Mouse (Mus musculus) liver, embryonic 13.5 days (tissue): Measurements from ENCODE around the gene Setd3. TPM values are rescaled to one million over a fixed set of nuclear protein-coding genes. Genes with fewer than 3 reads are reported as not detected.

Experiments used
- ATAC-seq: fragments of 200-750 bp; cut with Nextera tagmentation; 2 replicates; pipeline ENCODE4 v1.8.0; 2017; ENCODE audit warnings: low read depth, mild to moderate bottlenecking, moderate number of reproducible peaks, moderate library complexity
- DNase-seq: peaks from one replicate; pipeline ENCODE4 v3.0.0; 2022
- H3K27ac ChIP-seq: fragments of 300-500 bp; sonication (generic); 2 replicates; pipeline ENCODE4 v1.5.1; 2015; ENCODE audit warnings: moderate library complexity, mild to moderate bottlenecking, inconsistent platforms
- H3K27me3 ChIP-seq: fragments of 300-500 bp; sonication (generic); 2 replicates; pipeline ENCODE4 v1.6.1; 2015; ENCODE audit warnings: mild to moderate bottlenecking, inconsistent platforms
- H3K36me3 ChIP-seq: fragments of 300-500 bp; sonication (generic); 2 replicates; pipeline ENCODE4 v1.6.1; 2015; ENCODE audit warnings: mild to moderate bottlenecking, inconsistent platforms
- H3K4me1 ChIP-seq: fragments of 300-500 bp; sonication (generic); replicated peaks from 2 replicates; pipeline ENCODE4 v1.6.1; 2015; ENCODE audit warnings: inconsistent platforms
- H3K4me2 ChIP-seq: fragments of 300-500 bp; sonication (generic); 2 replicates; pipeline ENCODE4 v1.6.1; 2015; ENCODE audit warnings: inconsistent platforms, mild to moderate bottlenecking, moderate library complexity
- H3K4me3 ChIP-seq: fragments of 300-500 bp; sonication (generic); replicated peaks from 2 replicates; pipeline ENCODE4 v1.5.1; 2015; ENCODE audit warnings: mild to moderate bottlenecking, inconsistent platforms
- H3K9ac ChIP-seq: fragments of 300-500 bp; sonication (generic); 2 replicates; pipeline ENCODE4 v1.6.1; 2015; ENCODE audit warnings: mild to moderate bottlenecking, inconsistent platforms
- H3K9me3 ChIP-seq: fragments of 300-500 bp; sonication (generic); replicated peaks from 2 replicates; pipeline ENCODE4 v1.6.1; 2016; ENCODE audit warnings: inconsistent platforms
- WGBS: fragments of 180-500 bp; shearing (Covaris S2); methylation state at CpG from one replicate; pipeline ENCODE4 v1.1.7; 2015; ENCODE audit not compliant: insufficient replicate concordance; 5-methylcytosine and 5-hydroxymethylcytosine counted together
- polyA plus RNA-seq: library from polyadenylated mRNA; unstranded; fragments of >200 nt; fragmentation: Nextera tagmentation; extraction: Ambion mirVana; gene quantifications from 2 replicates; pipeline ENCODE4 v1.2.1, GENCODE M21; 2015

Setd3 gene
- polyA plus RNA-seq, 1 experiment from 2014 or later, result 56.6 TPM

GRCm38 (mm10) chr12:108069504-108069903 lies 109.6 kb downstream of the Setd3 start:
- Histone ChIP-seq H3K4me3 (no peak overlapping the region), H3K4me1 (no peaks in the 10 kb centered on the region), H3K9me3 (no peaks in the 10 kb centered on the region), H3K27ac (no peak overlapping the region), H3K27me3 (no peaks in the 10 kb centered on the region), H3K4me2 (no peak overlapping the region), H3K36me3 (no peaks in the 10 kb centered on the region), H3K9ac (no peak overlapping the region)
- 59% methylated on average over 6 of the region's 6 CpGs for WGBS
- DNase-seq (no peak), ATAC-seq (no peak)

GRCm38 (mm10) chr12:108067811-108068375 lies 111.2 kb downstream of the Setd3 start:
- Histone ChIP-seq H3K4me1 (no peaks in the 10 kb centered on the region), H3K4me2 (no peak overlapping the region), H3K4me3 (no peak overlapping the region), H3K27ac (no peak overlapping the region), H3K27me3 (no peaks in the 10 kb centered on the region), H3K9me3 (no peaks in the 10 kb centered on the region), H3K9ac (no peak overlapping the region), H3K36me3 (no peaks in the 10 kb centered on the region)
- 65% methylated on average over 13 of the region's 13 CpGs for WGBS
- no peak for DNase-seq
- no peak for ATAC-seq

- no peak for DNase-seq
- WGBS, result 67% methylated on average over 3 of the region's 3 CpGs
Observed at GRCm38 (mm10) chr12:108067231-108067630, 111.9 kb downstream of the Setd3 start.

GRCm38 (mm10) chr12:108064396-108064998 lies 114.6 kb downstream of the Setd3 start:
- Histone ChIP-seq H3K4me3 (no peak overlapping the region), H3K27me3 (no peaks in the 10 kb centered on the region), H3K36me3 (no peaks in the 10 kb centered on the region), H3K9me3 (no peaks in the 10 kb centered on the region), H3K4me2 (no peak overlapping the region), H3K27ac (no peak overlapping the region), H3K4me1 (no peaks in the 10 kb centered on the region), H3K9ac (no peak overlapping the region)
- no peak for DNase-seq
- ATAC-seq, result no peak
- 62% methylated on average over 9 of the region's 9 CpGs for WGBS

More at GRCm38 (mm10) chr12:108067231-108067630, 111.9 kb downstream of the Setd3 start:
- no peaks in the 10 kb centered on the region for H3K9me3 ChIP-seq
- H3K36me3 ChIP-seq, result no peaks in the 10 kb centered on the region
- H3K27ac ChIP-seq, result no peak overlapping the region
- no peak for ATAC-seq
- H3K4me1 ChIP-seq, result no peaks in the 10 kb centered on the region
- no peak overlapping the region for H3K9ac ChIP-seq
- no peak overlapping the region for H3K4me2 ChIP-seq
- no peaks in the 10 kb centered on the region for H3K27me3 ChIP-seq
- no peak overlapping the region for H3K4me3 ChIP-seq

GRCm38 (mm10) chr12:108063986-108064385 lies 115.1 kb downstream of the Setd3 start:
- 38% methylated on average over 6 of the region's 6 CpGs for WGBS
- Histone ChIP-seq H3K4me1 (no peaks in the 10 kb centered on the region), H3K4me3 (no peak overlapping the region), H3K9ac (no peak overlapping the region), H3K4me2 (no peak overlapping the region), H3K27ac (no peak overlapping the region), H3K27me3 (no peaks in the 10 kb centered on the region), H3K9me3 (no peaks in the 10 kb centered on the region), H3K36me3 (no peaks in the 10 kb centered on the region)
- ATAC-seq (no peak), DNase-seq (no peak)

GRCm38 (mm10) chr12:108062137-108062536 lies 117.0 kb downstream of the Setd3 start:
- ATAC-seq, result no peak

GRCm38 (mm10) chr12:108061661-108062060 lies 117.5 kb downstream of the Setd3 start:
- no peaks in the 10 kb centered on the region for H3K9me3 ChIP-seq
- H3K27ac ChIP-seq, result no peak overlapping the region
- H3K9ac ChIP-seq, result no peak overlapping the region
- H3K4me3 ChIP-seq, result no peak overlapping the region
- H3K27me3 ChIP-seq, result no peaks in the 10 kb centered on the region
- WGBS, result 76% methylated on average over 7 of the region's 7 CpGs
- DNase-seq (no peak), ATAC-seq (no peak)
- no peaks in the 10 kb centered on the region for H3K36me3 ChIP-seq
- H3K4me1 ChIP-seq, result no peaks in the 10 kb centered on the region
- no peak overlapping the region for H3K4me2 ChIP-seq

More at GRCm38 (mm10) chr12:108062137-108062536, 117.0 kb downstream of the Setd3 start:
- Histone ChIP-seq H3K9ac (no peak overlapping the region), H3K4me2 (no peak overlapping the region), H3K36me3 (no peaks in the 10 kb centered on the region), H3K27me3 (no peaks in the 10 kb centered on the region), H3K9me3 (no peaks in the 10 kb centered on the region), H3K27ac (no peak overlapping the region), H3K4me1 (no peaks in the 10 kb centered on the region), H3K4me3 (no peak overlapping the region)
- 63% methylated on average over 5 of the region's 5 CpGs for whole genome bisulfite sequencing
- no peak for DNase-seq

Other genes with a start within 250 kb of the Setd3 start
- 0.07 and 0.08 TPM in 2 replicates for gene Bcl11b, start 175.7 kb downstream of the Setd3 start, polyA plus RNA-seq
- 1.8 and 2.3 TPM in 2 replicates for gene Ccnk, start 265 bp upstream of the Setd3 start, polyA plus RNA-seq
- 2.3 and 2.6 TPM in 2 replicates for gene Ccdc85c, start 96.1 kb upstream of the Setd3 start, polyA plus RNA-seq
- not detected in 2 replicates for gene Hhipl1, start 127.0 kb upstream of the Setd3 start, polyA plus RNA-seq
- gene Cyp46a1, start 155.1 kb upstream of the Setd3 start, polyA plus RNA-seq, result 0.30 and 0.41 TPM in 2 replicates
- 5.3 and 5.5 TPM in 2 replicates for gene Eml1, start 191.6 kb upstream of the Setd3 start, polyA plus RNA-seq